Mouse (Mus musculus): ENCODE results near the gene Slc35b1. TPM values are rescaled to one million over a fixed set of nuclear protein-coding genes. Genes with fewer than 3 reads are reported as not detected.

Slc35b1 gene
- total RNA-seq (2021) = 10 to 100 TPM; 61.1 to 76.8 TPM
- polyA plus RNA-seq (2012; rRNA removed) = 52.8 and 60.4 TPM in 2 replicates
- long read RNA-seq, transcript Slc35b1-202 (9 exons, 1,299 nt) = minor isoform, 7 of 57 reads
- long read RNA-seq, transcript Slc35b1-201 (9 exons, 1,523 nt) = major isoform, 41 of 57 reads
- long read RNA-seq, partial matches to known transcripts = 5 of 57 reads
- long read RNA-seq, other reads (novel, unspliced or antisense) = 4 of 57 reads

GRCm38 (mm10) chr11:95384319-95384972, at the start of gene Slc35b1:
Gene Slc35b1, plus strand, starts transcription at chr11:95384692.
- DNase-seq = peak; percentile 95

GRCm38 (mm10) chr11:95336568-95337128, 47.8 kb upstream of the Slc35b1 start, which contains the start of gene Fam117a:
Gene Fam117a, plus strand, starts transcription at chr11:95337018.
- peak; percentile 90 for DNase-seq

- peak; percentile 72 for DNase-seq
Observed at GRCm38 (mm10) chr11:95337129-95337813, 47.2 kb upstream of the Slc35b1 start.

- DNase-seq = no peak
Observed at GRCm38 (mm10) chr11:95337846-95338342, 46.6 kb upstream of the Slc35b1 start.

- no peak for DNase-seq
Observed at GRCm38 (mm10) chr11:95339471-95340021, 44.9 kb upstream of the Slc35b1 start.

GRCm38 (mm10) chr11:95340259-95340658, 44.2 kb upstream of the Slc35b1 start:
- DNase-seq = no peak

GRCm38 (mm10) chr11:95340664-95341063, 43.8 kb upstream of the Slc35b1 start:
- no peak for DNase-seq

GRCm38 (mm10) chr11:95343180-95343579, 41.3 kb upstream of the Slc35b1 start:
- no peak for DNase-seq

- DNase-seq = no peak
Observed at GRCm38 (mm10) chr11:95344181-95344580, 40.3 kb upstream of the Slc35b1 start.

- DNase-seq = peak; percentile 65
Observed at GRCm38 (mm10) chr11:95350289-95350688, 34.2 kb upstream of the Slc35b1 start.

- no peak for DNase-seq
Observed at GRCm38 (mm10) chr11:95350960-95351359, 33.5 kb upstream of the Slc35b1 start.

GRCm38 (mm10) chr11:95352686-95353085, 31.8 kb upstream of the Slc35b1 start:
- no peak for DNase-seq

- DNase-seq = no peak
Observed at GRCm38 (mm10) chr11:95353226-95353625, 31.3 kb upstream of the Slc35b1 start.

GRCm38 (mm10) chr11:95354228-95354944, 30.1 kb upstream of the Slc35b1 start:
- DNase-seq = no peak

GRCm38 (mm10) chr11:95354945-95355660, 29.4 kb upstream of the Slc35b1 start:
- DNase-seq = no peak

GRCm38 (mm10) chr11:95355661-95356011, 28.9 kb upstream of the Slc35b1 start:
- DNase-seq = no peak

- no peak for DNase-seq
Observed at GRCm38 (mm10) chr11:95356039-95356438, 28.5 kb upstream of the Slc35b1 start.

- peak; percentile 53 for DNase-seq
Observed at GRCm38 (mm10) chr11:95356469-95357273, 27.8 kb upstream of the Slc35b1 start.

- DNase-seq = no peak
Observed at GRCm38 (mm10) chr11:95358263-95358662, 26.2 kb upstream of the Slc35b1 start.

GRCm38 (mm10) chr11:95364388-95364787, 20.1 kb upstream of the Slc35b1 start:
- no peak for DNase-seq

All from adrenal gland, adult 2 months (tissue).